Mouse (Mus musculus) MEL (cell line): Measurements from ENCODE around the gene Psg28. TPM values are rescaled to one million over a fixed set of nuclear protein-coding genes. Genes with fewer than 3 reads are reported as not detected.
"Not testable (repeated sequence)": the region's sequence is repeated elsewhere in the genome, so short reads cannot be mapped to it uniquely, and the experiment has no call there.

Experiments
- DNase-seq: peaks from one replicate; pipeline ENCODE4 v3.0.0; 2011; ENCODE audit warnings: low read depth, low spot score
- H3K27ac ChIP-seq: 2 replicates; pipeline ENCODE4 v1.5.1; 2012; ENCODE audit warnings: low read depth, mild to moderate bottlenecking, control low read depth, low read length, moderate library complexity; ENCODE audit not compliant: control insufficient read depth
- H3K27me3 ChIP-seq, 2 experiments: fragments of 150-350 bp in 1 of 2; sonication (generic) in 1 of 2; 2 replicates each; pipeline ENCODE4 v1.6.1; 2012; ENCODE audit warnings: low read length in 2 of 2, mild to moderate bottlenecking in 2 of 2, improper control_type of control experiment in 1 of 2, moderate library complexity in 1 of 2; ENCODE audit not compliant: insufficient read depth in 2 of 2, control insufficient read depth in 1 of 2
- H3K36me3 ChIP-seq, 2 experiments: 2 replicates each; pipeline ENCODE4 v1.6.1; 2012 to 2014; ENCODE audit warnings: low read length in 2 of 2, improper control_type of control experiment in 1 of 2, inconsistent platforms in 1 of 2, mild to moderate bottlenecking in 1 of 2; ENCODE audit not compliant: insufficient read depth in 2 of 2, control insufficient read depth in 1 of 2
- H3K4me1 ChIP-seq, 2 experiments: fragments of 150-350 bp in 1 of 2; sonication (generic) in 1 of 2; 2 replicates each; pipeline ENCODE4 v1.6.1; 2012; ENCODE audit warnings: low read length in 2 of 2, improper control_type of control experiment in 1 of 2, mild to moderate bottlenecking in 1 of 2; ENCODE audit not compliant: insufficient read depth in 2 of 2, control insufficient read depth in 1 of 2
- H3K4me3 ChIP-seq, 2 experiments: fragments of 150-350 bp in 1 of 2; sonication (generic) in 1 of 2; 2 replicates each; pipeline ENCODE4 v1.5.1; 2012; ENCODE audit warnings: low read depth in 2 of 2, low read length in 2 of 2, mild to moderate bottlenecking in 2 of 2, moderate library complexity in 2 of 2, control low read depth in 1 of 2, improper control_type of control experiment in 1 of 2; ENCODE audit not compliant: control insufficient read depth in 1 of 2, insufficient read depth in 1 of 2
- H3K79me2 ChIP-seq: 2 replicates; pipeline ENCODE4 v1.6.1; 2012; ENCODE audit warnings: mild to moderate bottlenecking, low read length, moderate library complexity; ENCODE audit not compliant: control insufficient read depth, poor library complexity, insufficient read depth
- H3K9ac ChIP-seq: 2 replicates; pipeline ENCODE4 v1.6.1; 2012; ENCODE audit warnings: low read depth, mild to moderate bottlenecking, control low read depth, low read length, moderate library complexity; ENCODE audit not compliant: control insufficient read depth, poor library complexity, severe bottlenecking
- H3K9me3 ChIP-seq: fragments of 150-350 bp; sonication (generic); replicated peaks from 2 replicates; pipeline ENCODE4 v1.6.1; 2012; ENCODE audit warnings: mild to moderate bottlenecking, low read length, improper control_type of control experiment, moderate library complexity; ENCODE audit not compliant: insufficient read depth
- BHLHE40 ChIP-seq: IDR thresholded peaks from 2 replicates; pipeline ENCODE4 v1.6.1; 2012; ENCODE audit warnings: low read depth, mild to moderate bottlenecking, inconsistent platforms, low read length, improper control_type of control experiment, borderline replicate concordance
- CHD2 ChIP-seq: IDR thresholded peaks from 2 replicates; pipeline ENCODE4 v1.6.1; 2011; ENCODE audit warnings: low read length, improper control_type of control experiment
- ELF1 ChIP-seq: IDR thresholded peaks from 2 replicates; pipeline ENCODE4 v1.6.1; 2014; ENCODE audit warnings: low read depth, mild to moderate bottlenecking, inconsistent platforms, low read length, improper control_type of control experiment, moderate library complexity
- GABPA ChIP-seq: IDR thresholded peaks from 2 replicates; pipeline ENCODE4 v1.6.1; 2012; ENCODE audit warnings: low read depth, mild to moderate bottlenecking, inconsistent platforms, low read length, improper control_type of control experiment, moderate library complexity
- HCFC1 ChIP-seq: IDR thresholded peaks from 2 replicates; pipeline ENCODE4 v1.6.1; 2012; ENCODE audit warnings: low read depth, mild to moderate bottlenecking, inconsistent platforms, low read length, improper control_type of control experiment, moderate library complexity
- KAT2A ChIP-seq: conservative IDR thresholded peaks from 2 replicates; pipeline ENCODE4 v1.6.1; 2012; ENCODE audit warnings: low read depth, low read length, improper control_type of control experiment, inconsistent platforms
- MYB ChIP-seq: IDR thresholded peaks from 2 replicates; pipeline ENCODE4 v1.6.1; 2011; ENCODE audit warnings: mild to moderate bottlenecking, low read depth, low read length, improper control_type of control experiment
- MYC ChIP-seq: IDR thresholded peaks from 2 replicates; pipeline ENCODE4 v1.6.1; 2011; ENCODE audit warnings: low read depth, mild to moderate bottlenecking, low read length, improper control_type of control experiment, moderate library complexity
- NRF1 ChIP-seq: IDR thresholded peaks from 2 replicates; pipeline ENCODE4 v1.6.1; 2014; ENCODE audit warnings: low read depth, mild to moderate bottlenecking, inconsistent platforms, low read length, improper control_type of control experiment, moderate library complexity; ENCODE audit not compliant: poor library complexity, insufficient read depth, severe bottlenecking
- POLR2AphosphoS2 ChIP-seq: IDR thresholded peaks from 2 replicates; pipeline ENCODE4 v1.6.1; 2011; ENCODE audit warnings: low read length, improper control_type of control experiment
- SMC3 ChIP-seq: IDR thresholded peaks from 2 replicates; pipeline ENCODE4 v1.6.1; 2011; ENCODE audit warnings: low read depth, low read length, improper control_type of control experiment
- TAL1 ChIP-seq: IDR thresholded peaks from 2 replicates; pipeline ENCODE4 v1.6.1; 2012; ENCODE audit warnings: mild to moderate bottlenecking, inconsistent platforms, low read length, moderate library complexity, mixed read lengths
- TBP ChIP-seq: IDR thresholded peaks from 2 replicates; pipeline ENCODE4 v1.8.0; 2011; ENCODE audit warnings: low read depth, low read length, improper control_type of control experiment
- ZC3H11A ChIP-seq: IDR thresholded peaks from 2 replicates; pipeline ENCODE4 v1.6.1; 2012; ENCODE audit warnings: low read depth, mild to moderate bottlenecking, inconsistent platforms, low read length, improper control_type of control experiment
- ZKSCAN1 ChIP-seq: IDR thresholded peaks from 2 replicates; pipeline ENCODE4 v1.6.1; 2012; ENCODE audit warnings: low read depth, mild to moderate bottlenecking, inconsistent platforms, low read length, improper control_type of control experiment, moderate library complexity
- ZMIZ1 ChIP-seq: IDR thresholded peaks from 2 replicates; pipeline ENCODE4 v1.6.1; 2012; ENCODE audit warnings: low read depth, mild to moderate bottlenecking, inconsistent platforms, low read length, improper control_type of control experiment, moderate library complexity
- ZNF384 ChIP-seq: IDR thresholded peaks from 2 replicates; pipeline ENCODE4 v1.6.1; 2012; ENCODE audit warnings: low read depth, mild to moderate bottlenecking, inconsistent platforms, low read length, improper control_type of control experiment
- polyA plus RNA-seq, 2 experiments: library from polyadenylated mRNA; stranded (reverse) in 1 of 2; unstranded in 1 of 2; fragments of >175 nt in 1 of 2; fragments of >200 nt in 1 of 2; gene quantifications; 2 replicates each; pipeline versions ENCODE4 v1.2.1 to v1.2.4; 2012; ENCODE audit warnings: low replicate concordance in 2 of 2, low read depth in 1 of 2; ENCODE audit not compliant: insufficient read length in 2 of 2, insufficient read depth in 1 of 2, missing spikeins in 1 of 2
- total RNA-seq: library from RNA; depleted of rRNA; stranded (reverse); fragments of 300-350 nt; gene quantifications from 2 replicates; pipeline ENCODE4 v1.2.3, GENCODE M21; 2012

Gene Psg28
- total and polyA plus RNA-seq, 3 experiments, result not detected

- Histone ChIP-seq H3K4me1 (no peaks in the 10 kb centered on the region), H3K9me3 (no peaks in the 10 kb centered on the region), H3K36me3 (no peaks in the 10 kb centered on the region), H3K27ac (no peak overlapping the region), H3K27me3 (no peaks in the 10 kb centered on the region), H3K4me3 (no peak overlapping the region), H3K79me2 (no peaks in the 10 kb centered on the region)
- DNase-seq, result no peak
- no peak for TF ChIP-seq KAT2A
- TF ChIP-seq ZMIZ1, result no peak
- TF ChIP-seq BHLHE40, result no peak
- TF ChIP-seq MYB, result no peak
- no peak for TF ChIP-seq GABPA
- no peak for TF ChIP-seq TBP
- no peak for TF ChIP-seq HCFC1
- TF ChIP-seq ZC3H11A, result no peak
- TF ChIP-seq POLR2AphosphoS2, result no peak
- no peak for TF ChIP-seq TAL1
- no peak for TF ChIP-seq CHD2
- no peak for TF ChIP-seq ZNF384
- no peak for TF ChIP-seq ZKSCAN1
- TF ChIP-seq ELF1, result no peak
- no peak for TF ChIP-seq MYC
- TF ChIP-seq NRF1, result no peak
- no peak for TF ChIP-seq SMC3
- TF ChIP-seq, all 39 proteins: peak for 0
- H3K9ac ChIP-seq, result no peak overlapping the region
Observed at GRCm38 (mm10) chr7:18402527-18403237, 29.2 kb downstream of the Psg28 start.

- not testable (repeated sequence) for H3K4me3 ChIP-seq, H3K9ac ChIP-seq, H3K27ac ChIP-seq, H3K79me2 ChIP-seq, H3K36me3 ChIP-seq, H3K4me1 ChIP-seq, H3K9me3 ChIP-seq, DNase-seq, H3K27me3 ChIP-seq
Observed at GRCm38 (mm10) chr7:18391483-18391882, 40.4 kb downstream of the Psg28 start.
